In genomic region chr9:57774168-57774567, GRCm38 (mm10) we compare ENCODE assay signal across 12 mouse cellular contexts. TPM values are rescaled to one million over a fixed set of nuclear protein-coding genes. Genes with fewer than 3 reads are reported as not detected.
DNase-seq lines count a peak whose midpoint lies in the region; ATAC-seq and TF ChIP-seq lines count a peak whose summit lies in the region.
"Had no signal": no experiment of that assay in that cellular context is flagged by ENCODE, and none has a peak within 500 bp of the region (broad histone marks: within the 10 kb centered on the region; RNA-seq: fewer than 3 reads in every experiment).

No protein-coding gene starts in this region.

- TF ChIP-seq CTCF in forebrain, postnatal 0 days (IDR thresholded peaks at IDR 0.05; ENCODE audit: low read depth): peak; percentile 47
- TF ChIP-seq CTCF in cortical plate, adult 2 months (IDR thresholded peaks at IDR 0.05; ENCODE audit: extremely low read depth, insufficient read depth, low read length): 0 out of 2 replicates have a peak, but pooled peaks have one; percentile 26

- ATAC-seq in forebrain, postnatal 0 days: no peak
- no peak for ATAC-seq in forebrain, embryonic 11.5 days (replicated peaks; ENCODE audit: low FRiP score)

- H3K4me2 ChIP-seq in forebrain, postnatal 0 days (ENCODE audit: low read depth): no peak overlapping the region
- H3K4me2 ChIP-seq in forebrain, embryonic 11.5 days (ENCODE audit: low read depth, low read length, severe bottlenecking): no peak overlapping the region
- H3K4me2 ChIP-seq: embryonic facial prominence, embryonic 15.5 days; limb, embryonic 13.5 days had no signal

- 13% methylated on average over 1 of the region's 1 CpGs for WGBS in forebrain, postnatal 0 days
- WGBS in forebrain, embryonic 11.5 days: 20% methylated on average over 1 of the region's 1 CpGs

- no peak overlapping the region for H3K9ac ChIP-seq in forebrain, postnatal 0 days
- H3K9ac ChIP-seq in forebrain, embryonic 11.5 days (ENCODE audit: low read length): no peak overlapping the region
- H3K9ac ChIP-seq: embryonic facial prominence, embryonic 15.5 days; limb, embryonic 13.5 days had no signal

- DNase-seq in forebrain, postnatal 0 days: no peak
- no peak for DNase-seq in forebrain, embryonic 11.5 days (ENCODE audit: low spot score)
- DNase-seq in lung, postnatal 10 days: peak; percentile 31
- no peak for DNase-seq in lung, postnatal 14 days
- DNase-seq in splenic B cell, adult 2 months (ENCODE audit: low read depth, low spot score): peak; percentile 60
- DNase-seq in urinary bladder, postnatal 4 days (ENCODE audit: low spot score in 2 of 2): no peak
- no peak for DNase-seq in cerebellum, adult 9-11 months
- DNase-seq: adrenal gland, postnatal 25 days; kidney, adult 18-20 months had no signal

- H3K4me1 ChIP-seq in forebrain, postnatal 0 days (ENCODE audit: insufficient read depth): no peaks in the 10 kb centered on the region
- no peaks in the 10 kb centered on the region for H3K4me1 ChIP-seq in forebrain, embryonic 11.5 days (replicated peaks; ENCODE audit: control insufficient read depth, insufficient read depth, low read length)
- H3K4me1 ChIP-seq in cortical plate, adult 2 months (ENCODE audit: control insufficient read depth, insufficient read depth, low read length): peaks cover 7% of the 10 kb centered on the region
- H3K4me1 ChIP-seq: embryonic facial prominence, embryonic 15.5 days; limb, embryonic 13.5 days had no signal

- H3K36me3 ChIP-seq in forebrain, postnatal 0 days (ENCODE audit: insufficient read depth): no peaks in the 10 kb centered on the region
- H3K36me3 ChIP-seq in forebrain, embryonic 11.5 days (ENCODE audit: control insufficient read depth, insufficient read depth, low read length): no peaks in the 10 kb centered on the region
- no peaks in the 10 kb centered on the region for H3K36me3 ChIP-seq in splenic B cell, adult 2 months (ENCODE audit: control insufficient read depth, insufficient read depth, low read length, poor library complexity, severe bottlenecking)
- H3K36me3 ChIP-seq: embryonic facial prominence, embryonic 15.5 days; limb, embryonic 13.5 days had no signal

- no peaks in the 10 kb centered on the region for H3K27me3 ChIP-seq in forebrain, postnatal 0 days (ENCODE audit: insufficient read depth, low read length)
- H3K27me3 ChIP-seq in forebrain, embryonic 11.5 days (ENCODE audit: control insufficient read depth, insufficient read depth, low read length): no peaks in the 10 kb centered on the region
- no peaks in the 10 kb centered on the region for H3K27me3 ChIP-seq in splenic B cell, adult 2 months (ENCODE audit: control insufficient read depth, insufficient read depth, low read length, poor library complexity, severe bottlenecking)
- H3K27me3 ChIP-seq: embryonic facial prominence, embryonic 15.5 days; limb, embryonic 13.5 days had no signal

- H3K4me3 ChIP-seq in forebrain, postnatal 0 days (ENCODE audit: low read depth, low read length): no peak overlapping the region
- no peak overlapping the region for H3K4me3 ChIP-seq in forebrain, embryonic 11.5 days (ENCODE audit: low read depth, low read length)
- no peak overlapping the region for H3K4me3 ChIP-seq in cortical plate, adult 2 months (ENCODE audit: insufficient read depth, low read length)
- H3K4me3 ChIP-seq: embryonic facial prominence, embryonic 15.5 days; limb, embryonic 13.5 days had no signal

- no peak for TF ChIP-seq POLR2A in cortical plate, adult 2 months (IDR thresholded peaks at IDR 0.05; ENCODE audit: extremely low read depth, insufficient read depth, low read length)

- no peaks in the 10 kb centered on the region for H3K9me3 ChIP-seq in forebrain, postnatal 0 days (ENCODE audit: low read length)
- no peaks in the 10 kb centered on the region for H3K9me3 ChIP-seq in forebrain, embryonic 11.5 days (ENCODE audit: control insufficient read depth, low read length)
- H3K9me3 ChIP-seq: embryonic facial prominence, embryonic 15.5 days had no signal

- H3K27ac ChIP-seq in forebrain, postnatal 0 days (ENCODE audit: low read depth, low read length): no peak overlapping the region
- H3K27ac ChIP-seq in forebrain, embryonic 11.5 days (ENCODE audit: low read depth, low read length): no peak overlapping the region
- peak overlapping the region; percentile 76; the same call in 1 of the 2 replicates for H3K27ac ChIP-seq in cortical plate, adult 2 months (ENCODE audit: insufficient read depth, low read length)
- H3K27ac ChIP-seq: embryonic facial prominence, embryonic 15.5 days; limb, embryonic 13.5 days had no signal

RNA-seq across cellular contexts. Expression of gene Clk3, which starts 8.5 kb away (rescaled TPM):
- total RNA-seq in forebrain, postnatal 0 days (2014; rRNA removed): 79.7 and 105 TPM in 2 replicates
- polyA plus RNA-seq in forebrain, postnatal 0 days (2015; fragmentation: Nextera tagmentation; extraction: Ambion mirVana): 55.4 and 61.7 TPM in 2 replicates
- polyA plus RNA-seq in forebrain, embryonic 11.5 days (2014; fragmentation: Nextera tagmentation; extraction: Ambion mirVana): 91.5 and 102 TPM in 2 replicates
- 160 and 166 TPM in 2 replicates for polyA plus RNA-seq in cortical plate, adult 2 months (2012; rRNA removed)

Comparison
In these comparisons a context has a peak if more than half of its experiments do, and no peak if none do; other contexts are left out.
1. DNase-seq: peak in lung, postnatal 10 days (single experiment) and splenic B cell, adult 2 months (single experiment); none in forebrain, postnatal 0 days (single experiment), forebrain, embryonic 11.5 days (single experiment), lung, postnatal 14 days (single experiment), urinary bladder, postnatal 4 days (0 of 2) and cerebellum, adult 9-11 months (single experiment).